Mouse (Mus musculus) thymus, postnatal 4 days (tissue): ENCODE data around the gene Tnfaip3.
A peak's percentile ranks its signal among the peaks of the same experiment; 100 is the strongest.

ENCODE experiments used
- DNase-seq: peaks from one replicate; pipeline ENCODE4 v3.0.0; 2021

Gene Tnfaip3

DNA sequence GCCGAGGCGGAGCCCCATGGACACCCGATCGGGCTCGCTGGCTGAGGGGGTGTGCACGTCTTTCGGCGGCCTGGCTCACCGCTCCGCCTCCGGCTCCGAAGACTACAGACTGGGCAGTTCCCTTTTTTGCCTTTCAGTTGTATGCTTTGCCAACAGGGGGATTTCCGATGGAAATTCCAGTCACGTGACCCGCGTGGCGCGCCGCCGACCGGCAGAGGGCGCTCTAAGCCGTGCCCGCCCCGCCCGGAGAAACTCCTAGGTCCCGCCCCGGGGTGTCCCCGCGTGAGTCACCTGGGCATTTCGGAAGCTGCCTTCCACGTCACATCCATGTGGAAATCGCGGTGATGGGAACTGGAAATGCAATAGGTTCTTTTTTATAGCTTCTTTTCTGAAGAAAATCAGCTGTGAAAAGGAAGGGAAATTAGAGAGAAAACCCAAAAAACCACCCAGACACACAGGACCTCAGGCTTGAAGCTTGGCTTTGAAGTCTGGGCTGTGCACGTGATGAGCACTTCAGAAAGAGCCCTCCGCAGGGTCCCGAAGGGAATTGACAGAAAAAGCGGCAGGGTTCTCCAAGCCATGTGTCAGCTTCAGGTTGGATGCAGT lies at the start of gene Tnfaip3:
Tnfaip3 (minus strand) TSS at position 401 of the 606 bp plus-strand sequence.
- DNase-seq: peak; percentile 98

DNA sequence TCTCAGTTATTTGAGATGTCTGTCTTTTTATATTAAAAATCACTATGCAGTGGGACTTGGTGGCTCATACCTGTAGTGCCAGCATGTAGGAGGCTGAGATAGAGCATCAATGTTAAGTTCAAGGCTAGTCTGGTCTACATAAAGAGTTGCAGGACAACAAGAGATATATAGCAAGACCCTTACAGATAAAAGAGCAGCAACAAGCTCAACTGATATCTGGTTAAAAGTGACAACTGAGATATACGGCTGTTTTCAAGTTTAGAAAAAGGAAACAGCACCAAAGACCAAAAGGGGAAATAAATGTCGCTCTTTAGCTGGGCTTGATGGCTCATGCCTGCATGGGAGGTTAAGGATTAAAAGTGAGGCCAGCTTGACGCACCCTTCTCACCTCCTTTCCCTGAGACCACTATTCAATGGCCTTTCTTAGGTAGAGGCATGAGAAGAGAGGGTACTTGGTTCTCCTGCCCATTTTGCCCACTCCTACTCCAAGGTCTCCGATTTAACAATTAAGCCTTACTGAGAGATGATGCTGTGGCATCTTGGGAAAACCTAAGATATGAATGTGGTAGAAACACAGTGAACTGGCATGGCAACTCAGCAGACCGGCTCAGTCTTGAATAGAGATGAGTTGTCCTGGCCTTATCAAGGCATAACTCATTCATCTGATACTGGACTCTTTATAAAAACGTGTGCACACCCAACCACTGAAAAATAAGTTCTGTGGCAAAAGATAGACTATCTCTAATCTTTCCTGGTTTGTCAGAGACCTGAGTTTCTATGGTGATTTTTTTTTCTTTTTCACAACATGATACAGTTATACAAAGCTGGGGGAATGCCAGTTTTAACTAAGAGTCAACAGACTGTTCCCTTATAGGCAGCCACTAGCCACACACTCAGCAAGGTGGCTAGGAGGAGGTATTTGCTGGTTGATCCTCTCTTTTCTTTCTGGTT lies 49.5 kb upstream of the Tnfaip3 start:
- no peak for DNase-seq

DNA sequence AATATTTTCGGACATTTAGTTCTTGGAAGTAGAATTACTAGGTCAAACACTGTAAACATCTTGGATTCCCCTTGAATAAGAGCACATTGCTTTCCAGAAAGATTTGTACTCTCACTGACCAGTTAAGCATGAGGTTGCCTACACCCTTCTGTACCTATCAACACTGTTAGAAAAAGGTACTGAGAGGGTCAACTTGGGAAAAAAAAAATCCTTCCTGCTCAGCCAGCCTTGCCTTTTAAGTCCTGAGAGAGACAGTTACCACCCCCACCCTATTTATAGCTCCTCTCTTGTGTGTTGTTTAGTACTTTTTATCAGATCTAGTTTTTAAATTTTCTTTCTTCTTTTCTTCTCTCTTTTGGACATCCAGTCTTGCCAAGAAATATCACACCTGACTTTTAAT lies 48.2 kb upstream of the Tnfaip3 start:
- DNase-seq: no peak

DNA sequence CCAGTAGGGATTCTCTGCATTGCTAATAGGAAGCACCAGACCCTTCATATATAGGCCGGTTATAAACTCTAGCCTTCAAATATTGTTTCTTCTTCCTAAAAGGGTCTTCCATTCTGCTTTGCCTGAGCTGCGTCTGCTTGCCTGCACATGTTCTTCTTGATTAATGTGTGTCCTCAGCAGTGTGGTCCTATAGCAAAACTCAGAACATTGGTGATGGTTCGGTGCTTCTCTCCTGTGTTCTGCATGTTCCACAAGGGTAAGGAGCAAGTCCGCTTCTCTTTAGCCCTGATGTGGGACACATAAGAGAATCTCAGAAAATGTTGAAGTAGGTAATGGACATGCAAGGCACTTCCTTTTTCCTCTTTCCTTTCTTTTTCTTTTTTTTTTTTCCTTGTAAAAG lies 47.8 kb upstream of the Tnfaip3 start:
- DNase-seq: peak; percentile 35

DNA sequence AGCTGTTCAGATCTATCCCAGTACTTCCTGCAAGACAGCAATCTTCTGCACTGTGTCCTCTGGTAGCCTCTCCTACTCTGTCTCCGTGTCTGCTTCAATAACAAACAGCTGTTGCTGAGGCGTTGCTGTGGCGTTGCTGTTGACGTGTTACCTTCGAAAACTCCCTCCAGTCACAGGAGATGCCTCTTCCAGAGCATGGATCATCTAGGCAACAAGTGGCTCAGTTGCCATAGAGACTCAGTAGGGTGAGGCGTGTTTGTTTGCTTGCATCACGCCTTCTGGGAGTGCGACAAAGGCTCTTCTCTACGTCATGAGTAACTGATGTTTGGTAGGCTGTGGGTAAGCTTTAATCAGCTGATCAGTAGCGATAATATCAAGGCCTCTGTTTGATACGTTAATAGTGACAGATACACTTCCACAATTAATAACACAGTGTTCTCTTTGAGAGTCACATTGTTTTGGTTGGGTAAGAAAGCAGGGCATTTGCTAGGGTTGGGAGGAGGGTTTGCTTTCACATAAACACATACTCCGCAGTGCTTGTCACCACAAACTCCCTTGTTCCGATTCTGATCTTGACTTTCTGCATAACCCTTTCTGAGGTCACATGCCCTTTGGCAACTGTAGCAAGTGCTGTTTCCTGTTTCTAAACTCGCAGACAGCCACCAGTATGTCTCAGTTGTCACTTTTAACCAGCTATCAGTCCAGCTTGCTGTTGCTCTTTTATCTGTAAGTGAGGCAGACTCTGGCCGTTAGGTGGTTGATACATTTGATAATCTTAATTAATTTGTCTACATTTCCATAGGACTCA lies 46.8 kb upstream of the Tnfaip3 start:
- peak; percentile 56 for DNase-seq

GRCm38 (mm10) chr10:19061201-19061600 lies 45.7 kb upstream of the Tnfaip3 start:
- no peak for DNase-seq

DNA sequence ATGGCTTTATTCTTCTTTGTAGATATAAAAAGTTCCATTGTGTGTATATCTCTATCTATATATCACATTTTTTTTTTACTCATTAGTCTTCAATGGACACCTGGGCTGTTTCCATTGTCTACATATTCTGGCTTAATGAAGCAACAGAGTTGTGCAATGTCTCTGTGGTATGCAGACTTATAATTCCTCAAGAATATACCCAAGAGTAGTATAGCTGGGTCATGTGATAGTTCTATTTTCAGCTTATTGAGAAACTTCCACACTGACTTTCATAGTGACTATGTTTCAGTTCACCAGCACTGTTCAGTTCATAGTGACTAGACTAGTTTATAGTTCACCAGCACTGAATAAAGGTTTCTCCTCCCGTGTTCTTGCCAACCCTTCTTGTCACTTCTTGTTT lies 38.1 kb upstream of the Tnfaip3 start:
- no peak for DNase-seq

DNA sequence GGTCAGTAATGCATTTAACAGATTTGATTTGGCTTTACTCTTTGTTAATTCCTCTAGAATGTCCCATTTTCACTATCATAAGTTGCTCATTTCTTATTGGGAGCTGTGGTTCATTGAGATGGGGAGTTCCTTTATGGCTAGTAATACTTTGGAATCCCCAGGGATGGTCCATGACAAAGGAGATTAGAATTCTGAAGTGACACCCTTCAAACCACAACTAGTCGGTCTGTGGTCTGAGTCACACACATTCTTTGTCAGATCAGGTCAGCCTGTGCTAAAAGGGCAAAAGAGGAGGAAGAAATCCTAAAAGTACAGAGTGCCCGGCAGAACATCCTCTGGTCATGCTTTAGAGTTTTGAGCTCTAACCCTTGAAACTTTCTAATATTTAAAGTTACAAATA lies 30.5 kb upstream of the Tnfaip3 start:
- DNase-seq: no peak

DNA sequence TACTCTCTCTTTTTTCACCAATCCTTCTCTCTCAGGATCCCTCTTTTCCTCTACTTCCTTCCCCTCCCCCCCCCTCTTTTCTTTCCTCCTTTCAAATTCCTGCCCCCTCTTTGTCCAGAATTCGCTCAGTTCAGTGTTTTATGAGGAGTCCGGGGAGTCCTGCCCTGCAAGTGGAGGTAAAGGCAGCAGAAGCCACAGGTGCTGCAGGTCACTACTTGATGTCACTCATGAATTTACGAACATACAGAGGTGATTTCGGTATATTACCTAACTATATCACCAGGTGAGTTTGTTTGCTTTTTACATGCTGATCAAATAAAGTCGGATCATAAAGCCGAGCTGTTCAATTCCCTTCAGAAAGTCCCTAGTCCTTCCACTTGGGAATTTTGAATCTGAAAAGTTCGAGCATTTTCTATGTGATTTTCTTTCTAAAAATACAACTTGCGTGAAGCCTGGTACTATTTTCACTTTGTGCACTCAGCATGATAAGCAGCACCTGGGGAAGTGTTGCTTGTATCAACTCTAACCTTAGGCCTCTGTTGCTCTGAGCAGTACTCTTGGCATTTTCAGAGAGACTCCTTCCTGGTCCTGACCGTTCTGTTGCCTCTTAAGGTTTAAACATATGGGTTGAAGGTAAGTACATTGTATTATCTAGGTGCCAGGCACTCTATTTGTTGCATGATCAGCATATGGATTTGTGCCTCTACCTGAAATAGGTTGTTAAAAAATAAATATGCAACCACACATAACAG lies 29.5 kb upstream of the Tnfaip3 start:
- DNase-seq: no peak

- DNase-seq: peak; percentile 45
Measured at GRCm38 (mm10) chr10:19043529-19044262, 28.2 kb upstream of the Tnfaip3 start.

DNA sequence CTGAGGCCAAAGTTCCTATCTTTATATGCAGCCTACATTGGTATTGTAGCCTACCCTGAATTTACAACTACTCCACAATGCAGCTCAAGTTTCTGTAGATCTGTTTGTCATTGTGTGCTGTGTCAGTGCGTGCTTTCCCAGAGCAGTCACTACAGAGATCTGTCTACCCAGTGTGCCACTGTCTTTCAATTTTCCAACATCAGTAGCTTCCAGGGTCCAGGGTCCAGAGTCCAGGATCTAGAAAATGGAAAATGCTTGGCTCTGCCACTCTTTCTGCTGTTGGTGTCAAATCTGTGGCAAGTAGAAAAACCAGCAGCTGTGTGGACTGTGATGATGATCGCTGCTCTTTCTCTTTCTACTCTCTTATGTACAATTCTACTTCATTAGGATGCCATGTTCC lies 24.7 kb upstream of the Tnfaip3 start:
- no peak for DNase-seq

GRCm38 (mm10) chr10:19034764-19035163 lies 19.3 kb upstream of the Tnfaip3 start:
- DNase-seq: no peak

GRCm38 (mm10) chr10:19033696-19034095 lies 18.2 kb upstream of the Tnfaip3 start:
- no peak for DNase-seq

DNA sequence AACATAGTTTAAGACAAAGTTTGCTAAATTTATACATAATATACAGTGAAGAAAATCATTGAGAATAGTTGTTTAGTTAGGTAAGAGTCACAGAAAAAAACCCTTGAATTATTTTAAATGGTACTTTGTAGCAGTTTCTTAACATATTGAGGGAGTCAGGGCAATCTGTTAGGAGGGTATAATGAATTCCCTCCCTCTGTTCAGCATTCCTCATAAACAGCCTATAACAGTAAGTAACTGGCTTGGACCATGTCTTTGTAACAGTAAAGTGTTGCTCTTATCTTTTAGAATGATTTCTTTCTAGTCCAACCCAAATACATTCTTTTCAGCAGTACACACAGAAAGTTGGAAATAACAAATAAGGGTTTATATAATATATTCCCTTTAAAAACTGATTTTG lies 16.4 kb upstream of the Tnfaip3 start:
- no peak for DNase-seq

GRCm38 (mm10) chr10:19030628-19031027 lies 15.2 kb upstream of the Tnfaip3 start:
- no peak for DNase-seq

GRCm38 (mm10) chr10:19026710-19027109 lies 11.3 kb upstream of the Tnfaip3 start:
- no peak for DNase-seq

- DNase-seq: no peak
Measured at GRCm38 (mm10) chr10:19024353-19024752, 8.9 kb upstream of the Tnfaip3 start.

- no peak for DNase-seq
Measured at GRCm38 (mm10) chr10:19023622-19024326, 8.3 kb upstream of the Tnfaip3 start.

- DNase-seq: no peak
Measured at GRCm38 (mm10) chr10:19022272-19022671, 6.8 kb upstream of the Tnfaip3 start.

DNA sequence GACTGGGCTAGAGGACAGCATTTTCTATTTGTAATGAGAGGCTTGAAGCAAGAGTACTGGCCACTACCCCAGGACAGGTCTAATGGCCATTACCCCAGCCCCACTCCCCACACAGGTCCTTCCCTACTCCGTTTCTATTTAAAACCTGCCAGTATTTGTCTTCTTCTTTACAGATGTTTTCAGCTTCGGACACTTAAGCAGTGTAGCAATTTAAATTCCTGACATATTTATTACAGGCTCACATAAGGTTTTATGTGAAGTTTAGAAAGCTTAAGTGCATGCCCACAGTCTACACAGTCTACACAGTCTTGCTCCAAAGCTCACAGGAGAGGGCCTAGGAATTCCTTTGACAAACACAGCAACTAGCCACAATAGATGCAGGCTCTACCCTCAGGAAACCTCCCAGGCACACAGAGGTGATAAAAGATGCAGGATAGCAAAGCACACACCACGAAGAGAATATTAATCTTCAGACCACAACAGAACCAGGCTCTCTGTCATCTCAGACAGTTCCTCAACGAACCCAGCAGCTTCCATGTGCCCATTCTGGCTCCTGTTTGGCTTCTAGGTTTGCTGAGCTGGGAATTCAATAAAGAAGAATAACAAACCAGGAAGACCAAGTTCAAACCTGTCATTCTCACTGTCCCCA lies 1.5 kb upstream of the Tnfaip3 start:
- no peak for DNase-seq
